Mouse (Mus musculus): ENCODE results near the gene Eif3c. TPM values are rescaled to one million over a fixed set of nuclear protein-coding genes. Genes with fewer than 3 reads are reported as not detected.
A peak's percentile ranks its signal among the peaks of the same experiment; 100 is the strongest.

Eif3c gene
- total RNA-seq, 1 experiment: 289 TPM

GRCm38 (mm10) chr7:126502023-126502741 lies 64.0 kb downstream of the Eif3c start:
- Histone ChIP-seq H3K36me3 (ENCODE audit: control insufficient read depth, insufficient read depth, low read length, poor library complexity, severe bottlenecking) (peaks cover 38% of the 10 kb centered on the region), H3K27ac (ENCODE audit: insufficient read depth, low read depth, low read length, poor library complexity, severe bottlenecking) (peak overlapping the region; percentile 98), H3K4me3 (ENCODE audit: insufficient read depth in 1 of 2, low read depth in 1 of 2, low read length in 2 of 2, poor library complexity in 1 of 2, severe bottlenecking in 1 of 2) (peak overlapping the region; percentile 89 to 95), H3K9ac (ENCODE audit: insufficient read depth, low read depth, low read length, poor library complexity, severe bottlenecking) (peak overlapping the region; percentile 98), H3K4me1 (ENCODE audit: control insufficient read depth in 2 of 2, insufficient read depth in 2 of 2, low read length in 2 of 2, poor library complexity in 1 of 2) (peaks cover 0 to 7% of the 10 kb centered on the region in 2 experiments; a peak in 1 of 4 replicates), H3K9me3 (ENCODE audit: control insufficient read depth, insufficient read depth, low read depth, low read length) (no peaks in the 10 kb centered on the region)
- in situ Hi-C loops (cut with MboI; ENCODE audit: low sequenced_read_pairs in 2 of 2, unreplicated experiment in 2 of 2): no loop called here
- TF ChIP-seq CHD2 (IDR thresholded peaks at IDR 0.05; ENCODE audit: low read depth, low read length) (peak; percentile 86), ZNF384 (IDR thresholded peaks at IDR 0.05; ENCODE audit: low read depth, low read length) (no peak), MAFK (IDR thresholded peaks at IDR 0.05; ENCODE audit: insufficient read depth, low read depth, low read length) (no peak), HCFC1 (IDR thresholded peaks at IDR 0.05; ENCODE audit: borderline replicate concordance, insufficient read depth, low read length) (no peak)
- peak; percentile 93 for DNase-seq (ENCODE audit: low read depth, low spot score)

DNA sequence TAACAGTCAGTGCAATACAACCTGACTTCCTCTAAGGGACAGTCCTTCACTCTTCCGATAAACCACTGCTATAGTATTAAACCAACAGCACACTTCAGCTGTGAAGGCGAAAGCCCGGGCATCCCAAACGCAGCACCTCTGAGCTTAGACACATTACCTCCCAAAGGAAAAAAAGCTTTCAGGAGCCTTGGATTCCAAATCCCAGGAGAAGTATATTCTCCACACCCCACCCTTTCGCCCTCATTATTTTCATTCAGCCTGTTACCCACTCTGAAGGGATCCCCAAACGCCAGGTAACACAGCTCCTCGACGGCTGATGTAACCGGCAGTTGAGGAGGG lies 64.6 kb downstream of the Eif3c start:
- Histone ChIP-seq H3K27ac (ENCODE audit: insufficient read depth, low read depth, low read length, poor library complexity, severe bottlenecking) (peak overlapping the region; percentile 91), H3K9ac (ENCODE audit: insufficient read depth, low read depth, low read length, poor library complexity, severe bottlenecking) (peak overlapping the region; percentile 96), H3K4me1 (ENCODE audit: control insufficient read depth in 2 of 2, insufficient read depth in 2 of 2, low read length in 2 of 2, poor library complexity in 1 of 2) (peaks cover 0 to 7% of the 10 kb centered on the region in 2 experiments; a peak in 1 of 4 replicates), H3K4me3 (ENCODE audit: insufficient read depth in 1 of 2, low read depth in 1 of 2, low read length in 2 of 2, poor library complexity in 1 of 2, severe bottlenecking in 1 of 2) (peak overlapping the region; percentile 89 to 95), H3K9me3 (ENCODE audit: control insufficient read depth, insufficient read depth, low read depth, low read length) (no peaks in the 10 kb centered on the region), H3K36me3 (ENCODE audit: control insufficient read depth, insufficient read depth, low read length, poor library complexity, severe bottlenecking) (peaks cover 41% of the 10 kb centered on the region)
- no peak for DNase-seq (ENCODE audit: low read depth, low spot score)
- TF ChIP-seq ZNF384 (IDR thresholded peaks at IDR 0.05; ENCODE audit: low read depth, low read length) (no peak), HCFC1 (IDR thresholded peaks at IDR 0.05; ENCODE audit: borderline replicate concordance, insufficient read depth, low read length) (no peak), CHD2 (IDR thresholded peaks at IDR 0.05; ENCODE audit: low read depth, low read length) (no peak), MAFK (IDR thresholded peaks at IDR 0.05; ENCODE audit: insufficient read depth, low read depth, low read length) (no peak), ZC3H11A (IDR thresholded peaks at IDR 0.05; ENCODE audit: borderline replicate concordance, low read depth, low read length) (no peak)
- in situ Hi-C loops (cut with MboI; ENCODE audit: low sequenced_read_pairs in 2 of 2, unreplicated experiment in 2 of 2): no loop called here

DNA sequence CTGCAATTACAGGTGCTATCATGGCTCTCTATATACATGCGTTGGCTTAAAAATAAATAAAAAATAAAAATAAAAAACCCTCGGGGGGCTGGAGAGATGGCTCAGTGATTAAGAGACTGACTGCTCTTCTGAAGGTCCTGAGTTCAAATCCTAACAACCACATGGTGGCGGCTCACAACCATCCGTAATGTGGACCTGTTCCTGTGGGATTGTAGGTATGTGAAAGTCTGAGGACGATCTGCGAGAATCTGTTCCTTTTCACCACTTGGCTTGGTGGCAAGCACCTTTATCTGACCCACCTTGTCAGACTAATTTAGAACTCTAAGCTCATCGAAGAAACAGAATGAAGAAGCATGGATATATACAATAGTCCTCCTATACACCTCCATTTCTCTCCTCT lies 66.8 kb downstream of the Eif3c start:
- TF ChIP-seq HCFC1 (IDR thresholded peaks at IDR 0.05; ENCODE audit: borderline replicate concordance, insufficient read depth, low read length) (no peak), ZC3H11A (IDR thresholded peaks at IDR 0.05; ENCODE audit: borderline replicate concordance, low read depth, low read length) (no peak), MAFK (IDR thresholded peaks at IDR 0.05; ENCODE audit: insufficient read depth, low read depth, low read length) (no peak), CHD2 (IDR thresholded peaks at IDR 0.05; ENCODE audit: low read depth, low read length) (no peak), ZNF384 (IDR thresholded peaks at IDR 0.05; ENCODE audit: low read depth, low read length) (no peak)
- in situ Hi-C loops (cut with MboI; ENCODE audit: low sequenced_read_pairs in 2 of 2, unreplicated experiment in 2 of 2): no loop called here
- no peaks in the 10 kb centered on the region for H3K9me3 ChIP-seq (ENCODE audit: control insufficient read depth, insufficient read depth, low read depth, low read length)

GRCm38 (mm10) chr7:126497966-126498365 lies 68.2 kb downstream of the Eif3c start:
- in situ Hi-C loops (cut with MboI; ENCODE audit: low sequenced_read_pairs in 2 of 2, unreplicated experiment in 2 of 2): no loop called here
- H3K9me3 ChIP-seq (ENCODE audit: control insufficient read depth, insufficient read depth, low read depth, low read length): no peaks in the 10 kb centered on the region
- TF ChIP-seq ZC3H11A (IDR thresholded peaks at IDR 0.05; ENCODE audit: borderline replicate concordance, low read depth, low read length): no peak
- TF ChIP-seq ZNF384 (IDR thresholded peaks at IDR 0.05; ENCODE audit: low read depth, low read length): no peak
- TF ChIP-seq CHD2 (IDR thresholded peaks at IDR 0.05; ENCODE audit: low read depth, low read length): no peak
- TF ChIP-seq HCFC1 (IDR thresholded peaks at IDR 0.05; ENCODE audit: borderline replicate concordance, insufficient read depth, low read length): no peak
- no peak for TF ChIP-seq MAFK (IDR thresholded peaks at IDR 0.05; ENCODE audit: insufficient read depth, low read depth, low read length)
- no peak overlapping the region for H3K9ac ChIP-seq (ENCODE audit: insufficient read depth, low read depth, low read length, poor library complexity, severe bottlenecking)
- peaks cover 75% of the 10 kb centered on the region for H3K36me3 ChIP-seq (ENCODE audit: control insufficient read depth, insufficient read depth, low read length, poor library complexity, severe bottlenecking)
- no peak overlapping the region for H3K4me3 ChIP-seq (ENCODE audit: insufficient read depth in 1 of 2, low read depth in 1 of 2, low read length in 2 of 2, poor library complexity in 1 of 2, severe bottlenecking in 1 of 2)
- peaks cover under 1 to 6% of the 10 kb centered on the region in 2 experiments; a peak in 1 of 4 replicates for H3K4me1 ChIP-seq (ENCODE audit: control insufficient read depth in 2 of 2, insufficient read depth in 2 of 2, low read length in 2 of 2, poor library complexity in 1 of 2)
- H3K27ac ChIP-seq (ENCODE audit: insufficient read depth, low read depth, low read length, poor library complexity, severe bottlenecking): no peak overlapping the region
- DNase-seq (ENCODE audit: low read depth, low spot score): no peak

More for the DNA sequence above, 66.8 kb downstream of the Eif3c start:
- H3K27ac ChIP-seq (ENCODE audit: insufficient read depth, low read depth, low read length, poor library complexity, severe bottlenecking): no peak overlapping the region
- H3K9ac ChIP-seq (ENCODE audit: insufficient read depth, low read depth, low read length, poor library complexity, severe bottlenecking): no peak overlapping the region
- H3K4me3 ChIP-seq (ENCODE audit: insufficient read depth in 1 of 2, low read depth in 1 of 2, low read length in 2 of 2, poor library complexity in 1 of 2, severe bottlenecking in 1 of 2): no peak overlapping the region
- peaks cover 61% of the 10 kb centered on the region for H3K36me3 ChIP-seq (ENCODE audit: control insufficient read depth, insufficient read depth, low read length, poor library complexity, severe bottlenecking)
- no peak for DNase-seq (ENCODE audit: low read depth, low spot score)
- peaks cover 0 to 3% of the 10 kb centered on the region in 2 experiments; a peak in 1 of 4 replicates for H3K4me1 ChIP-seq (ENCODE audit: control insufficient read depth in 2 of 2, insufficient read depth in 2 of 2, low read length in 2 of 2, poor library complexity in 1 of 2)
